Mouse (Mus musculus) CD8-positive naive resting alpha-beta T cell, adult 2 months (primary cell): ENCODE measurements around the gene Olfr18.
"Not testable (repeated sequence)": the region's sequence is repeated elsewhere in the genome, so short reads cannot be mapped to it uniquely, and the experiment has no call there.

Experiments used
- DNase-seq, 2 experiments: peaks; one replicate each; pipeline ENCODE4 v3.0.0; 2022; ENCODE audit warnings: low read depth in 2 of 2, low spot score in 2 of 2

Gene Olfr18

DNA sequence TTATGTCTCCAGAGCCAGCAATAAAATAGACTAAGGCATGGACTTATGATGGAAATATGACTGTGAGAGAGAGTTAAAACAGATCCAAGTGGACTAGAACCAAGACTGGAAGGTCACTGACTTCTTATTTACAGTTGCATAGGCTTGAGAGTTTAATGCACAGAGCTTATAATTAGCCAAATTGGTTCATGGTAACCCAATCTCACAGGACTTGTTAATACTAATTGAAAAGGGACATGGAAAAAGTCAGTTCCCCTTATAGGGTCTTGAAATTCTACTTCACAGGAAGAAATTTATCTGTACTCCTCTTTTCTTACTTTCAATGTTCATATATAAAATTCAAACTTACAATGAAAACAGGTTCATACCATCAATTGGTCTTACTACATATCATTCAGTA is at the start of gene Olfr18:
Gene Olfr18 (minus strand): TSS at position 101 of the 400 bp plus-strand sequence.
- DNase-seq: no peak

GRCm38 (mm10) chr9:20385343-20385703 is 49.4 kb upstream of the Olfr18 start:
- no peak for DNase-seq

GRCm38 (mm10) chr9:20384532-20385342 is 48.8 kb upstream of the Olfr18 start, which contains the start of gene Zfp560:
Zfp560 (minus strand) TSS chr9:20385177.
- DNase-seq: peak; percentile 90 to 92

- DNase-seq: no peak
Observed at GRCm38 (mm10) chr9:20383659-20384058, 47.8 kb upstream of the Olfr18 start.

- DNase-seq: no peak
Observed at GRCm38 (mm10) chr9:20374712-20375111, 38.8 kb upstream of the Olfr18 start.

GRCm38 (mm10) chr9:20367311-20367710 is 31.4 kb upstream of the Olfr18 start:
- DNase-seq: no peak

DNA sequence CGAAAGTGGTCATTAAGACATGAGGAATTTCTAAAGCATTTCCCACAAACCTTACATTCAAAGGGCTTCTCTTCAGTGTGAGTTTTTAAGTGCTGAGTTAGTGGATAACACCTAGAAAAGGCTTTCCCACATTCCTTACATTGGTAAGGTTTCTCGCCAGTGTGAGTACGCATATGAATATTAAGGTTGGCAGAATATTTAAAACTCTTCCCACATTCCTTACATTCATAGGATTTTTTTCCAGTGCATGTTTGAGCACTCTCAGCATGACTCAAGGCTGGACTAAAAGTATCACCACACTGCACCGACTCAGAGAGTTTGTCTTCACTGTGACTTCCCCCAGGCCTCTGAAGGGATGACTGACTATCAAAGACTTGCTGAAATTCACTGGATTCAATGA is 12.6 kb upstream of the Olfr18 start:
- DNase-seq: no peak

GRCm38 (mm10) chr9:20298232-20298631 is 37.7 kb downstream of the Olfr18 start, which contains the start of gene Olfr873:
Olfr873 (plus strand) TSS chr9:20298532.
- DNase-seq: no peak

DNA sequence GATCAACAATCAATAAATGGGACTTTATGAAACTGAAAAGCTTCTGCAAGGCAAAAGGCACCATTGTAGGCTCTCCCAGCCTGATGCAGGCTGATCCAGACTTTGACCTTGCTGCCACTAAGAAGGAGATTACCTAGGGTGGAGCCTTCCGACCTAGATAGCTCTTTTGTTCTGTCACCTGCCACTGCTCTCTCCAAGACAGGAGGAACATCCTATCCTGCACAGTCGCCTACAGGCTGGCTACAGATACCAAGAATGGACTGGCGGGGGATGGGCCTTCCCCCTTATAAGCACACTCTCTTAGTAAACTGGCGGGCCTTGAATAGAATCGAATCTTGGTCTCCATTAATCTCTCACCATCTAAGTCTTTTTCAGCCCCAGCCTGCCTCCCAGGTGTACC is 40.3 kb downstream of the Olfr18 start:
- not testable (repeated sequence) for DNase-seq

GRCm38 (mm10) chr9:20282051-20282450 is 53.8 kb downstream of the Olfr18 start, which contains the start of gene Olfr39:
Olfr39 (plus strand) TSS chr9:20282351.
- no peak for DNase-seq
